Mouse (Mus musculus) embryo, embryonic 10 days (tissue): Measurements from ENCODE around the gene Tifab.

Experiments used
- DNase-seq: peaks from one replicate; pipeline ENCODE4 v3.0.0-alpha.2; 2015; ENCODE audit warnings: low spot score

Tifab gene

GRCm38 (mm10) chr13:56176310-56176709, 2.4 kb downstream of the Tifab start:
- DNase-seq: no peak

- no peak for DNase-seq
Measured at GRCm38 (mm10) chr13:56175848-56176247, 2.8 kb downstream of the Tifab start.

- DNase-seq: no peak
Measured at GRCm38 (mm10) chr13:56172901-56173545, 5.7 kb downstream of the Tifab start.

GRCm38 (mm10) chr13:56172106-56172505, 6.6 kb downstream of the Tifab start:
- DNase-seq: no peak

- DNase-seq: no peak
Measured at GRCm38 (mm10) chr13:56168403-56168781, 10.3 kb downstream of the Tifab start.

- peak; percentile 60 for DNase-seq
Measured at GRCm38 (mm10) chr13:56167446-56168402, 11.0 kb downstream of the Tifab start.

GRCm38 (mm10) chr13:56165561-56165960, 13.1 kb downstream of the Tifab start:
- no peak for DNase-seq

- DNase-seq: no peak
Measured at GRCm38 (mm10) chr13:56164372-56164771, 14.3 kb downstream of the Tifab start.

GRCm38 (mm10) chr13:56163751-56164150, 14.9 kb downstream of the Tifab start:
- DNase-seq: no peak

GRCm38 (mm10) chr13:56162859-56163258, 15.8 kb downstream of the Tifab start:
- DNase-seq: no peak

GRCm38 (mm10) chr13:56159614-56160363, 18.9 kb downstream of the Tifab start:
- DNase-seq: peak; percentile 70

- peak; percentile 63 for DNase-seq
Measured at GRCm38 (mm10) chr13:56159016-56159601, 19.6 kb downstream of the Tifab start.

GRCm38 (mm10) chr13:56155671-56156070, 23.0 kb downstream of the Tifab start:
- DNase-seq: no peak

- peak; percentile 26 for DNase-seq
Measured at GRCm38 (mm10) chr13:56155048-56155447, 23.6 kb downstream of the Tifab start.

GRCm38 (mm10) chr13:56152773-56153460, 25.8 kb downstream of the Tifab start:
- DNase-seq: no peak

GRCm38 (mm10) chr13:56151404-56152226, 27.1 kb downstream of the Tifab start:
- peak; percentile 90 for DNase-seq

GRCm38 (mm10) chr13:56145523-56145922, 33.2 kb downstream of the Tifab start:
- peak; percentile 36 for DNase-seq

- no peak for DNase-seq
Measured at GRCm38 (mm10) chr13:56144021-56144420, 34.7 kb downstream of the Tifab start.

- no peak for DNase-seq
Measured at GRCm38 (mm10) chr13:56143151-56143513, 35.6 kb downstream of the Tifab start.

GRCm38 (mm10) chr13:56142382-56143150, 36.1 kb downstream of the Tifab start:
- DNase-seq: no peak
